Mouse (Mus musculus) liver, postnatal 0 days (tissue): ENCODE results near the gene P3h3.
A peak's percentile ranks its signal among the peaks of the same experiment; 100 is the strongest.

Experiments used
- CTCF ChIP-seq: sonication (generic); IDR thresholded peaks from 2 replicates; pipeline ENCODE4 v1.5.1; 2016; ENCODE audit warnings: antibody characterized with exemption, low read depth
- EP300 ChIP-seq: IDR thresholded peaks from 2 replicates; pipeline ENCODE4 v1.6.1; 2016; ENCODE audit warnings: antibody characterized with exemption, low read depth, mild to moderate bottlenecking

DNA sequence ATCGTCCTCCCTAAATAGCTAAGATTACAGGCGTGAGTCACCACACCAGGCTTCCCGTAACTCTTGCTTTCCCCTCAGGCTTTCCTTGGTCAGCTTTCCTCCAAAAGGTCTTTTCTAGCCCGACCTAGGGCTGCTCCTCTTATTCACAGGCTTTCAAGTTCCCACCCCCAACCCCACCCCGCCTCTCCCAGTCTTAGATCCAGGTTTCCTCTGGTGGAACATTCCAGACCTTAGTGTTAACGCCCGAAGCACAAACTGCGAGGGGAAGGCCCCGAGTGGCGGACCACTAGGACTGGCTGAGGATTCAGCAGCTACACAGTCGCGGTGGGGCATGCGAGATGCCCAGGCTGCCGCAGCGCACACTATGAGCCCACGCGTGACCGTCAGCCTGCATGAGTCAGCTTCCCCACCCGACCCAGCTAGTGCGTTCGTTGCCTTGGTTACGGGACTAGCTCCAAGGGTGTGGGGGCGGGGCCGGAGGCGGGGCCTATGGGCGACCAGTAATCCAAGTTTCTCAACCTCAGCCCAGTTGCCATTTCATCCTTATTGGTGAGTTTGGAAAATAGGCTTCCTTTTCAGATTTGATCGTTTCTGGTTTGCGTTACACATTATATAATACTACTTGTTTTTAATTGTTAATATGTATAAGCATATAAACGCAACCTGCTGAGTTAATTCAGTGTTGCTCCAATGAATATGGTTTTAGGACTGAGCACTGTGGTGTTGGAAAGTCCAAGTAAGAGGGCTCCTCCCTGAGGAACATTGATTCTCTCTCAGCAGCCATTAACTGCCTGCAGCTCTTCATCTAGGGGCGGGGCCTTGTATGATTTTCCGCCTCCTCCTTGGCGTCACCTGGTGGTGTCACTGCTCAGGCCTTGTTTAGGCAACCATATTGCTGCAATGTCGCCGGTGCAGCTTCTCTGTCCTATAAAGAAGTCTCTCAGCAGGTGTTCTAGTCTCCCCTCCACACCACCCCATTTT is 51.9 kb downstream of the P3h3 start:
- TF ChIP-seq CTCF = peak; percentile 67
- no peak; the same call in 1 of the 2 replicates for TF ChIP-seq EP300
